Mouse (Mus musculus) lung, postnatal 0 days (tissue): ENCODE results near the gene Bphl. TPM values are rescaled to one million over a fixed set of nuclear protein-coding genes. Genes with fewer than 3 reads are reported as not detected.
"Not testable (repeated sequence)": the region's sequence is repeated elsewhere in the genome, so short reads cannot be mapped to it uniquely, and the experiment has no call there.

Experiments used
- ATAC-seq: fragments of 200-750 bp; cut with Nextera tagmentation; 2 replicates; pipeline ENCODE4 v1.8.0; 2017; ENCODE audit warnings: moderate library complexity
- DNase-seq: peaks from one replicate; pipeline ENCODE4 v3.0.0-alpha.2; 2016; ENCODE audit warnings: low spot score
- H3K27ac ChIP-seq: fragments of 300-500 bp; sonication (generic); 2 replicates; pipeline ENCODE4 v1.5.1; 2014; ENCODE audit warnings: antibody characterized with exemption, mild to moderate bottlenecking, low read length, mixed read lengths
- H3K27me3 ChIP-seq: fragments of 300-500 bp; sonication (generic); replicated peaks from 2 replicates; pipeline ENCODE4 v1.6.1; 2014; ENCODE audit warnings: low read length, mixed read lengths; ENCODE audit not compliant: insufficient read depth
- H3K36me3 ChIP-seq: fragments of 300-500 bp; sonication (generic); 2 replicates; pipeline ENCODE4 v1.6.1; 2014; ENCODE audit warnings: low read length, mixed read lengths; ENCODE audit not compliant: insufficient read depth
- H3K4me1 ChIP-seq: fragments of 300-500 bp; sonication (generic); 2 replicates; pipeline ENCODE4 v1.6.1; 2014; ENCODE audit warnings: antibody characterized with exemption, low read depth, low read length, mixed read lengths; ENCODE audit not compliant: insufficient read depth
- H3K4me2 ChIP-seq: fragments of 300-500 bp; sonication (generic); replicated peaks from 2 replicates; pipeline ENCODE4 v1.6.1; 2014; ENCODE audit warnings: low read depth, mild to moderate bottlenecking, low read length, moderate library complexity, mixed read lengths
- H3K4me3 ChIP-seq: fragments of 300-500 bp; sonication (generic); 2 replicates; pipeline ENCODE4 v1.5.1; 2014; ENCODE audit warnings: low read depth, low read length
- H3K9ac ChIP-seq: fragments of 300-500 bp; sonication (generic); replicated peaks from 2 replicates; pipeline ENCODE4 v1.6.1; 2014; ENCODE audit warnings: low read depth, mild to moderate bottlenecking
- H3K9me3 ChIP-seq: fragments of 300-500 bp; sonication (generic); 2 replicates; pipeline ENCODE4 v1.6.1; 2016; ENCODE audit warnings: low read length, mixed read lengths
- CTCF ChIP-seq: IDR thresholded peaks from 2 replicates; pipeline ENCODE4 v1.5.1; 2016; ENCODE audit warnings: antibody characterized with exemption, mild to moderate bottlenecking
- EP300 ChIP-seq: IDR thresholded peaks from 2 replicates; pipeline ENCODE4 v1.6.1; 2016; ENCODE audit warnings: antibody characterized with exemption, mild to moderate bottlenecking, control low read depth
- WGBS: fragments of 180-500 bp; shearing (Covaris S2); extraction: QIAGEN DNeasy Blood & Tissue Kit; methylation state at CpG from one replicate; pipeline ENCODE4 v1.1.7; 2014; 5-methylcytosine and 5-hydroxymethylcytosine counted together
- polyA plus RNA-seq: library from polyadenylated mRNA; unstranded; fragments of >200 nt; fragmentation: Nextera tagmentation; extraction: Ambion mirVana; gene quantifications from 2 replicates; pipeline ENCODE4 v1.2.1, GENCODE M21; 2015

Bphl gene
- polyA plus RNA-seq, 1 experiment from 2014 or later = 55.3 TPM

DNA sequence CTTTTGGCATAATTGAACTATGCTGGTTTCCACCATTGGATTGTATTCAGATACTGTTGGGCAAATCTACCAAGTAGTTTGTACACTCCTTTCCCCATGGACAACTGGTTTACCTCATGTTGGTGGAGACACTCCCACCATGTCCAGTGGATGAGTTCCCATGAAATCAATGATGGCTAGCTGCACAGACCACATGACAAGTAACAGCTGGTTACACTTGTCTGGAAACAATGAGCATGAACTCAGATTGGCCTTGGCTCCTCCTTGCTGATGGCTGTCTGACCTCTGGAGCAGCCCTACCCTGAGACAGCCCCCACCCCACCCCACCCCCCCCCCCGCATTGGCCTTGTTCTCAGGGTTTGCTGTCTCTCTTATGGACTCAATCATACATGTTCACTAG lies 19.9 kb downstream of the Bphl start:
- no peaks in the 10 kb centered on the region for H3K9me3 ChIP-seq
- DNase-seq = no peak
- no peak for TF ChIP-seq EP300
- H3K36me3 ChIP-seq = no peaks in the 10 kb centered on the region
- no peak overlapping the region for H3K4me2 ChIP-seq
- no peak for ATAC-seq
- H3K27ac ChIP-seq = no peak overlapping the region
- no peaks in the 10 kb centered on the region for H3K4me1 ChIP-seq
- no peak overlapping the region for H3K4me3 ChIP-seq
- WGBS = 100% methylated on average over 1 of the region's 1 CpGs
- no peaks in the 10 kb centered on the region for H3K27me3 ChIP-seq
- H3K9ac ChIP-seq = no peak overlapping the region

DNA sequence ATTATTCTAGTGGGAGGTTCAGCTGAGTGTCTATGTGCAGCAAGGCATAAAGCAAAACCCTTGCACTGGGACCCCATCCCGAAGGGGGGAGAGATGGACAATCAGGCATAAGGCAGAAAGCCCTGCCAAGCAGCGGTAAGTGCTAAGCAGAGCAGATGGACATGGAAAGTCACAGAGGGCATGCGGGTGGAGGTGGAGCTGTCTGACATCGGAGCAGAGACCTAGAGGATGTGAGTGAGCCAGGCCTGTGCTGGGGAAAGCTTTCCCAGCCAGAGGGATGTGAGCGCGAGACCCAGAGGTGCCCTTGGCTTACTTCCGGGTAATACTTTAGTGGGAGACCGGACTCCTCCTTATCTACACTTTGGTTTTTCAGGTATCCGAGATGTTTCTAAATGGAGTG lies 22.7 kb downstream of the Bphl start:
- no peak overlapping the region for H3K4me3 ChIP-seq
- DNase-seq (no peak), ATAC-seq (no peak)
- no peaks in the 10 kb centered on the region for H3K9me3 ChIP-seq
- WGBS = 87% methylated on average over 9 of the region's 9 CpGs
- no peaks in the 10 kb centered on the region for H3K36me3 ChIP-seq
- no peak overlapping the region for H3K27ac ChIP-seq
- no peak for TF ChIP-seq CTCF
- no peak for TF ChIP-seq EP300
- H3K4me2 ChIP-seq = no peak overlapping the region
- no peaks in the 10 kb centered on the region for H3K27me3 ChIP-seq
- H3K4me1 ChIP-seq = no peaks in the 10 kb centered on the region
- no peak overlapping the region for H3K9ac ChIP-seq

DNA sequence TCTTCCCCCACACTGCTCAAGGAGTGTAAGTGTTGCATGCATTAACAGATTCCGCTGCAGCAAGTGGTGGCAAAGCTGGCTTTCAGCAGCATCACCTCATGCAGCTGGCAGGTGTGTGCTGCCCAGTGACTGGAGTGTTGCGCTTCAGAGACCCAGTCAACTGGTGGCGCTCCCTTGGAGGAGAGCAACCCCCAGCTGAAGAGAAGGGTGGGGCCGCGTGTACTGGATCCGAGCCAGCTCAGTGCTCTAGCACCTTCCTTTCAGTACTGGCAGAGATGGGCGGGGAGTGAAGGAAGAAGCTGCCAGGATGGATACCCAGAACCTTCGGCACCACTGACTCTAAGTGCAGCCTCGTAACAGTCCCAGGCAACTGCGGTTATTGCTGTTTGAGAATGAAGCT lies 25.1 kb downstream of the Bphl start:
- 61% methylated on average over 10 of the region's 10 CpGs for WGBS

GRCm38 (mm10) chr13:34066351-34066750 lies 29.0 kb downstream of the Bphl start:
- ATAC-seq (peak; percentile 81), DNase-seq (peak; percentile 78)
- H3K36me3 ChIP-seq = no peaks in the 10 kb centered on the region
- H3K4me1 ChIP-seq = no peaks in the 10 kb centered on the region
- no peak for TF ChIP-seq EP300
- TF ChIP-seq CTCF = no peak
- no peak overlapping the region for H3K4me3 ChIP-seq
- H3K9me3 ChIP-seq = no peaks in the 10 kb centered on the region
- no peak overlapping the region for H3K27ac ChIP-seq
- no peaks in the 10 kb centered on the region for H3K27me3 ChIP-seq
- H3K9ac ChIP-seq = no peak overlapping the region
- no peak overlapping the region for H3K4me2 ChIP-seq
- 44% methylated on average over 1 of the region's 1 CpGs for WGBS

More for the DNA sequence above, 25.1 kb downstream of the Bphl start:
- Histone ChIP-seq H3K9me3 (no peaks in the 10 kb centered on the region), H3K4me3 (no peak overlapping the region), H3K27me3 (no peaks in the 10 kb centered on the region), H3K4me1 (no peaks in the 10 kb centered on the region), H3K27ac (no peak overlapping the region), H3K36me3 (no peaks in the 10 kb centered on the region), H3K4me2 (no peak overlapping the region), H3K9ac (no peak overlapping the region)
- TF ChIP-seq EP300 (no peak), CTCF (peak; percentile 39)
- ATAC-seq (peak; percentile 80), DNase-seq (peak; percentile 73)

DNA sequence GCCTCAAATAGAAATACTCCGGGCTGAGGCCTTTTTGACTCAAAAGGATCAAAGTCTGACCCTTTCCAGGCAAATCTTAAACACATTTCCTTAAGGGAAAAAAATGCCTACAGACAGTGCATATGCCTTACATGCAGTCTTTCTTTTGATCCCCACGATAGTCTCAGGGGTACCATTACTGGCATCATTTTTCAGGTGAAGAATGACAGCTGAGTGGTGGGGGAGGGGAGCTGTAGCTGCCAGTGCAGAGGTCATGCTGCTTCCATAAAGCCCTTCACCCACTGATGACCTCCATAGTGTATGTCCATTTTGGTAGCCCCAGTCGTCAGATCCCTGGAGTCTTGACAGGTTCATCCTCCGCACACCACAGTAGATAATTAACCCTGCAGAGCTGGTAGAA lies 32.9 kb downstream of the Bphl start:
- Histone ChIP-seq H3K9me3 (no peaks in the 10 kb centered on the region), H3K4me2 (no peak overlapping the region), H3K27me3 (no peaks in the 10 kb centered on the region), H3K36me3 (no peaks in the 10 kb centered on the region), H3K4me3 (no peak overlapping the region), H3K4me1 (no peaks in the 10 kb centered on the region), H3K9ac (no peak overlapping the region), H3K27ac (no peak overlapping the region)
- DNase-seq (no peak), ATAC-seq (no peak)
- WGBS = 44% methylated on average over 4 of the region's 4 CpGs
- TF ChIP-seq CTCF (no peak), EP300 (no peak)

DNA sequence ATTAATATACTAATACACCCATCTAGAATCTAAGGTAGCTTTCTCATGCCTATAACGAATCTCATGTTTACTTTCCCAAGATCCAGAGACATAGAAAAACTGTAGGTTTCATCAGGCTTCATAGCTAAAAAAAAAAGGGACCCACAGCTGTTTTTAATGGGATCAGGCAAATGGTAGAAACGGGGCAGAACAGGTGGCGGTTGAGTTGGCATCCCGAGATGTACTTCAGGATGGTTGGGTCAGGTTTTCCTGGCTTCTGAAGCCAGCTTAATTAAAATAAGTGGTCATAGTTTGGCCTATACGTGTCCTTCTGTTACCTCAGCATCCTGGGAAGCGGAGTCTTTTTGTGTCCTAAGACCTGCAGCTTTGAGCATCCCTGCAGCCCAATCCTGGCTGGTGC lies 34.4 kb downstream of the Bphl start:
- H3K4me2 ChIP-seq = no peak overlapping the region
- H3K27ac ChIP-seq = no peak overlapping the region
- DNase-seq (no peak), ATAC-seq (no peak)
- no peaks in the 10 kb centered on the region for H3K36me3 ChIP-seq
- peaks cover 5% of the 10 kb centered on the region; the same call in 1 of the 2 replicates for H3K4me1 ChIP-seq
- no peak overlapping the region for H3K9ac ChIP-seq
- H3K9me3 ChIP-seq = no peaks in the 10 kb centered on the region
- 88% methylated on average over 6 of the region's 6 CpGs for WGBS
- TF ChIP-seq EP300 (no peak), CTCF (no peak)
- H3K27me3 ChIP-seq = no peaks in the 10 kb centered on the region
- H3K4me3 ChIP-seq = no peak overlapping the region

DNA sequence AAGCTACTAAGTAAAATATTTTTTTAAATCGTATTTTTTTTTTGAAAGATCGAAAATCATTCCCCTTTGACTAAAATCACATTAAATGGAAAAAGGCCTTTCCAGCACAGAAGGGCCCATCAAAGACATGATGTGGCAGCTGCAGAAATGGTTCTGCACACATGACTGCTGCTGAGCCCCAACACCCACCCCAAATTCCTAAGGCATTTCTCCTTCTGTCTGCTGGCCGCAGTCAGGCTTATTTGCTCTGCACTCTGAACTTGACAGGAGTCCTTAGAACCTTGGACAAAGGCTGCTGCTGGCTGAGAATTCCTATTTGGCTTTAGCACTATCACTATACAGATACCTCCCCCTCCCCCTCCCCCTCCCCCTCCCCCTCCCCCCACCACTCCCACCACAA lies 35.5 kb downstream of the Bphl start:
- H3K27me3 ChIP-seq = no peaks in the 10 kb centered on the region
- 58% methylated on average over 3 of the region's 3 CpGs for WGBS
- H3K4me2 ChIP-seq = no peak overlapping the region
- no peaks in the 10 kb centered on the region for H3K36me3 ChIP-seq
- ATAC-seq = no peak
- no peak overlapping the region for H3K4me3 ChIP-seq
- H3K9me3 ChIP-seq = no peaks in the 10 kb centered on the region
- peak; percentile 28 for DNase-seq
- no peak overlapping the region for H3K27ac ChIP-seq
- no peak overlapping the region for H3K9ac ChIP-seq
- H3K4me1 ChIP-seq = peaks cover 7% of the 10 kb centered on the region; the same call in 1 of the 2 replicates
- TF ChIP-seq EP300 (no peak), CTCF (no peak)

DNA sequence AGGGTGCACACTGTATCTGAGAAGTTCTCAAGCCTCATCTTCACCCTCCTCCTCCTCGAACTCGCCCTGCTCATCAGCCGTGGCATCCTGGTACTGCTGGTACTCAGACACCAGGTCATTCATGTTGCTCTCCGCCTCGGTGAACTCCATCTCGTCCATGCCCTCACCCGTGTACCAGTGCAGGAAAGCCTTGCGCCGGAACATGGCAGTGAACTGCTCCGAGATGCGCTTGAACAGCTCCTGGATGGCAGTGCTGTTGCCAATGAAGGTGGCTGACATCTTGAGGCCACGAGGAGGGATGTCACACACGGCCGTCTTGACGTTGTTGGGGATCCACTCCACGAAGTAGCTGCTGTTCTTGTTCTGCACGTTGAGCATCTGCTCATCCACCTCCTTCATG lies 37.0 kb downstream of the Bphl start:
- not testable (repeated sequence) for ATAC-seq, H3K9ac ChIP-seq, H3K36me3 ChIP-seq, H3K9me3 ChIP-seq, H3K27ac ChIP-seq, H3K4me2 ChIP-seq, DNase-seq, H3K27me3 ChIP-seq, H3K4me3 ChIP-seq
- WGBS = 95% methylated on average over 9 of the region's 17 CpGs
- H3K4me1 ChIP-seq = peaks cover 13% of the 10 kb centered on the region; the same call in 1 of the 2 replicates

DNA sequence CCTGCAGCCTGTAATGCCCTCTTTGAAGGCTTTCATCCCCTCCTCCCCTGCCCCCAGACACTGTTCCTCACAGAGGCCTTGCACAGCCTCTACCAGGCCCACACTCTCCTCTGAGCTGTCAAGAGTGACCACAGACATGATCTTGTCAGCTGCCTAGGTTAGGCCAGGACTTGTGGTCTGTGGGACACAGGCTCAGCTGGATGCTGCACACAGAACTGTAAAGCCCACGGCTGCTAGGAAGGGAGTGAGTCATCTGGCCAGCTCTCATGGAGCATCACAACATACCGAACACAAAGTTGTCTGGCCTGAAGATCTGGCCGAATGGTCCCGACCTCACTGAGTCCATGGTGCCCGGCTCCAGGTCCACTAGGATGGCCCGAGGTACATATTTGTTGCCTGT lies 38.5 kb downstream of the Bphl start:
- not testable (repeated sequence) for H3K4me3 ChIP-seq, H3K27ac ChIP-seq, DNase-seq, H3K27me3 ChIP-seq, H3K9ac ChIP-seq, ATAC-seq, H3K36me3 ChIP-seq, H3K9me3 ChIP-seq
- peak overlapping the region; percentile 87; the same call in 1 of the 2 replicates for H3K4me2 ChIP-seq
- whole genome bisulfite sequencing = 79% methylated on average over 6 of the region's 6 CpGs
- H3K4me1 ChIP-seq = peaks cover 13% of the 10 kb centered on the region; the same call in 1 of the 2 replicates
